Mouse (Mus musculus) ES-Bruce4 (cell line): ENCODE measurements around the gene Slc24a3. TPM values are rescaled to one million over a fixed set of nuclear protein-coding genes. Genes with fewer than 3 reads are reported as not detected.

Experiments used
- H3K27ac ChIP-seq: 2 replicates; pipeline ENCODE4 v1.5.1; 2012; ENCODE audit warnings: low read length, inconsistent platforms; ENCODE audit not compliant: insufficient read depth
- H3K27me3 ChIP-seq: 2 replicates; pipeline ENCODE4 v1.6.1; 2012; ENCODE audit warnings: mild to moderate bottlenecking, low read length, inconsistent platforms; ENCODE audit not compliant: control insufficient read depth, poor library complexity, insufficient read depth, severe bottlenecking
- H3K36me3 ChIP-seq: 2 replicates; pipeline ENCODE4 v1.6.1; 2012; ENCODE audit warnings: inconsistent platforms, mild to moderate bottlenecking, low read length, moderate library complexity; ENCODE audit not compliant: control insufficient read depth, poor library complexity, insufficient read depth, severe bottlenecking
- H3K4me1 ChIP-seq: one replicate; pipeline ENCODE4 v1.8.1; 2011; ENCODE audit warnings: low read length; ENCODE audit not compliant: control insufficient read depth, insufficient read depth
- H3K4me3 ChIP-seq: 2 replicates; pipeline ENCODE4 v1.5.1; 2011; ENCODE audit warnings: low read depth, mild to moderate bottlenecking, low read length
- H3K9ac ChIP-seq: 2 replicates; pipeline ENCODE4 v1.6.1; 2012; ENCODE audit warnings: low read depth, mild to moderate bottlenecking, inconsistent platforms; ENCODE audit not compliant: poor library complexity, severe bottlenecking
- H3K9me3 ChIP-seq: replicated peaks from 2 replicates; pipeline ENCODE4 v1.6.1; 2012; ENCODE audit warnings: mild to moderate bottlenecking, low read length, inconsistent platforms; ENCODE audit not compliant: control insufficient read depth, poor library complexity, insufficient read depth, severe bottlenecking
- CTCF ChIP-seq: IDR thresholded peaks from one replicate; pipeline ENCODE4 v1.8.1; 2011; ENCODE audit warnings: low read depth, low read length
- EP300 ChIP-seq: IDR thresholded peaks from 2 replicates; pipeline ENCODE4 v1.6.1; 2011; ENCODE audit warnings: low read depth, low read length; ENCODE audit not compliant: insufficient read depth
- POLR2A ChIP-seq: IDR thresholded peaks from one replicate; pipeline ENCODE4 v1.8.1; 2011; ENCODE audit warnings: low read length; ENCODE audit not compliant: insufficient read depth
- polyA plus RNA-seq: library from polyadenylated mRNA; stranded (reverse); fragments of >200 nt; gene quantifications from 2 replicates; pipeline ENCODE4 v1.2.4, GENCODE M21; 2011; ENCODE audit warnings: low read depth; ENCODE audit not compliant: missing spikeins, insufficient read depth, insufficient read length

Slc24a3 gene
- polyA plus RNA-seq, 1 experiment: 0.16 TPM

DNA sequence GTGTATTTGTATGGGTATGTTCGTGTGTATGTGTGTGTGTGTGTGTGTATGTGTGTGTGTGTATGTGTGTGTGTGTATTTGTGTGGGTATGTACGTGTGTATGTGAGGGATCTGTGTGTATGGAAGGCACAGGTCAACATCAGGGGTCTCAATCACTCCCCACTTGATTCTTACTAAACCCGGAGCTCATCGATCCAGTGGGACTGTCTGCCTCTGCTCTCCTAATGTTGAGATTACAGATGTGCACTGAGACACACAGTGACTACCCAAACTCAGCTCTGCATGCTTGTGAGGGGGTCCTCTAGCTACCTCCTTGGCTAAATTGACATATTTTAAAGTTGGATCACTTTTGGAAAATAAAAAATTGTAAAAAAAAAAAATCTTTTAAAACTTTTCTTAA, 355.8 kb downstream of the Slc24a3 start:
- no peaks in the 10 kb centered on the region for H3K4me1 ChIP-seq
- H3K9me3 ChIP-seq: no peaks in the 10 kb centered on the region
- H3K27me3 ChIP-seq: no peaks in the 10 kb centered on the region
- no peaks in the 10 kb centered on the region for H3K36me3 ChIP-seq
- no peak overlapping the region for H3K9ac ChIP-seq
- H3K4me3 ChIP-seq: no peak overlapping the region
- H3K27ac ChIP-seq: no peak overlapping the region
- TF ChIP-seq CTCF (no peak), POLR2A (no peak), EP300 (no peak)

DNA sequence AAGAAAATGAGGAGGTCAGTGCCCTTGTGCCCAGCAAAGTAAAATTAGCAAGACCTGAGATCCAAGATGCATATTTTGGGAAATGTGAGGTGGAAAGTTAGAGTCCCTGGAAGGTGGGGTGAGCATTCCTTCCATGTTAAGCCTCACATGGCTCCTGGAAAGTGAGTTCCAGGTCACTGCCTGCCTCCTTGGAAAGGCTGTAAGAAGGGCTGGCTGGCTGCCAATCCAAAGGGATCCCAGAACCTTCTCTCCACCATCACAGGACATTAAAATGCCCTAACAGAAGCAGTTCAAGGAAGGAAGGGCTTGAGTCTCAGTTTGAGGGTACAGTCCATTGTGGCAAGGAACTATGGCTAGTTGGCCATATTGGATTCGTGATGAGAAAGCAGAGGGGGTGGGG, 359.6 kb downstream of the Slc24a3 start:
- TF ChIP-seq CTCF: no peak
- TF ChIP-seq EP300: no peak
- TF ChIP-seq POLR2A: no peak
- no peak overlapping the region for H3K4me3 ChIP-seq
- H3K27ac ChIP-seq: no peak overlapping the region
- no peaks in the 10 kb centered on the region for H3K9me3 ChIP-seq
- H3K9ac ChIP-seq: no peak overlapping the region
- H3K27me3 ChIP-seq: no peaks in the 10 kb centered on the region
- no peaks in the 10 kb centered on the region for H3K4me1 ChIP-seq
- no peaks in the 10 kb centered on the region for H3K36me3 ChIP-seq

DNA sequence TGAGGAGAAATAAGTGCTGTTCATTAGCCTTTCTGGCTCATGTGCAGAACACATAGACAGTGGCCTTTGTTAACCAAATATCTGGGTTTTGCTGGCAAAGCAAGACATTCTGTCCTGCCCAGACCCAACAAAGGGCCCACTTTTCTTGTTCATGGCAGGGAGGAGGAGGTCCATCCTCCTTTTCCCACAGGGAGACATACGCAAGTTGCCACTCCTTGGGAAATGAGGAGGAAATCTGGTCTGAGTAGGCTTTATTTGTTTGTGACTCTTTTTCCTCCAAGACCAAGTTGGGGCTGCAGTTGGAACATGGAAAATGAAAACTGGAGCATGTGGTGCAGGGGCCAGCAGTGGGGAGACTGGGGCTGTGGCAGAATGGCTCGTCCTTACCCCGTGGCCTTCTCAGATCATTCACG, 363.4 kb downstream of the Slc24a3 start:
- Histone ChIP-seq H3K9ac (no peak overlapping the region), H3K27me3 (no peaks in the 10 kb centered on the region), H3K4me1 (no peaks in the 10 kb centered on the region), H3K9me3 (no peaks in the 10 kb centered on the region), H3K36me3 (no peaks in the 10 kb centered on the region), H3K27ac (no peak overlapping the region), H3K4me3 (no peak overlapping the region)
- TF ChIP-seq POLR2A (no peak), CTCF (no peak), EP300 (no peak)

DNA sequence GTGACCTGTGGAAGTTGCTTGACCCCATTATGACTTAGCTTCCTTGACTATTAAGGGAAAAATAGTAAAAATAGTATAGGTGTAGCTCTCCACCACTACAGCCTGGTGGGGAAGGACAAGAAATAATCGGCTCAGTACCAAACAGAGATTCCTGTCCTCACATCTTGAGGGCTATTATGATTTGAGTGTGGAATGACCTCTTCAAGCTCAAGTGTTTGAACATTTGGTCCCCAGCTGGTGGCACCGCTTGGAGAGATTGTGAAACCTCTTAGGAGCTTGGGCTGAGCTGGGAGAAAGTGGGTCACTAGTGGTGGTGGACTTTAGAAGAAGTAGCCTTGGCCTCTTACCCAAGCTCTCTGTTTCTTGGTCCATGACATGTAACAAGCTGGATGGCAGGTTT, 365.5 kb downstream of the Slc24a3 start:
- Histone ChIP-seq H3K36me3 (no peaks in the 10 kb centered on the region), H3K4me1 (no peaks in the 10 kb centered on the region), H3K27ac (no peak overlapping the region), H3K27me3 (no peaks in the 10 kb centered on the region), H3K4me3 (no peak overlapping the region), H3K9me3 (no peaks in the 10 kb centered on the region), H3K9ac (no peak overlapping the region)
- TF ChIP-seq CTCF (no peak), POLR2A (no peak), EP300 (no peak)

DNA sequence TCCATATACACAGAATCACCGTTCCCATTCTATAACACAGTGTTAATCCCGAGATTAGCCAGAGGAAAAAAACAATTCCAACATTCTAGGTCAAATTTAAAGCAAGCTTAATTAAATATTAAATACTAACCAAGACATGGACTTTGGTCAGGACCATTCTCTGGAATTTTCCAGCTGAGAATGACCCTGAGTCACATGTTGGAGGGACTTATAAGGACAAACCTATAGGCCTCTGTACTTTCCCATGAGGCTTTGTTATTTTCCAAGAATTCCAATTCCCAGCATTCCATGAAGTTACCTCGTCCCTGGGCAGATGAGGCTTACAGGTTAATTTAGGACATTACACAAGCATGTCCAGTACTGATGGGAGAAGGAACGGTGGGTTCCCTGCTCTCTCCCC, 367.8 kb downstream of the Slc24a3 start:
- Histone ChIP-seq H3K27ac (no peak overlapping the region), H3K9ac (no peak overlapping the region), H3K4me3 (no peak overlapping the region), H3K9me3 (no peaks in the 10 kb centered on the region), H3K4me1 (no peaks in the 10 kb centered on the region), H3K36me3 (no peaks in the 10 kb centered on the region), H3K27me3 (no peaks in the 10 kb centered on the region)
- TF ChIP-seq POLR2A: no peak
- TF ChIP-seq CTCF: no peak
- no peak for TF ChIP-seq EP300

DNA sequence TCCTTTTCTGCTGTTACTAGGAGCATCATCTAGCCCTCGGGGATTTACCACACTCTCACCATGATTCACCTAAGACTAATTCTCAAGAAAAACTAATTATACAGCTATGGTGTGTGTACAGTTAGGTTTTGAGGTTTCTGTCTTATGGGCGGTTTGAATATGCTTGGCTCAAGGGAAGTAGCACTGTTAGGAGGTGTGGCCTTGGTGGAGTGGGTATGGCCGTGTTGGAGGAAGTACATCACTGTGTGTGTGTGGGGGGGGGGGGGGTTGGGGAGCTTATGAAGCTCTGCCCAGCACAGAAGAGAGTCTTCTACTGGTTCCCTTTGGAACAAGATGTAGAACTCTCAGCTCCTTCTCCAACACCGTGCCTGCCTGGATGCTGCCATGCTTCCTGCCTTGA, 368.2 kb downstream of the Slc24a3 start:
- no peaks in the 10 kb centered on the region for H3K36me3 ChIP-seq
- no peak overlapping the region for H3K4me3 ChIP-seq
- H3K27ac ChIP-seq: no peak overlapping the region
- no peaks in the 10 kb centered on the region for H3K9me3 ChIP-seq
- no peaks in the 10 kb centered on the region for H3K27me3 ChIP-seq
- H3K4me1 ChIP-seq: no peaks in the 10 kb centered on the region
- TF ChIP-seq CTCF: no peak
- TF ChIP-seq EP300: no peak
- no peak for TF ChIP-seq POLR2A
- no peak overlapping the region for H3K9ac ChIP-seq
